Mouse (Mus musculus): ENCODE measurements at regions not wholly inside any gene's neighbourhood (a gene's known extent, or its start where the extent isn't known, plus 50 kb on each side); places are given as distances from the start of the nearest gene placed in this dataset.
A peak's percentile ranks its signal among the peaks of the same experiment; 100 is the strongest.

GRCm38 (mm10) chr2:134730547-134730946, 55.3 kb upstream of the Plcb1 start:
- DNase-seq: no peak

- peak; percentile 29 for DNase-seq
Observed at GRCm38 (mm10) chr2:134726713-134727112, 59.2 kb upstream of the Plcb1 start.

- DNase-seq: peak; percentile 17
Observed at GRCm38 (mm10) chr2:134724071-134724470, 61.8 kb upstream of the Plcb1 start.

- no peak for DNase-seq
Observed at GRCm38 (mm10) chr2:134717815-134718362, 68.0 kb upstream of the Plcb1 start.

DNA sequence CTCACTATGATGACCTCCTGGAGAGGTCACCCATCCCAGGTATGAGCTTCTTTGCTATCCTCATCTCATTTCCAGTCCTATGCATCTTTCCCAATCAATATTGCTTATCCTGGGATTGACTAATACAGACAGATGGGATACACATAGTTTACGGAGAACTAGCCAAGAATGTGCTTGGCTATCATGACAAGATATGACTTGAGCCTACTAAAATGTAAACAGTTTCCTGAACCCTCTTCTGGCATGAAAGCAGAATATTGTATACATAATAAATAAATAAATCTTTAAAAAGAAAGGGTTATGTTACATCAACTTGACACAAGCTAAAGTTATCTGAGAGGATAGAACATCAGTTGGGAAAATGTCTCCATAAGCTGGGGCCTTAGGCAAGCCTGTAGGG, 69.3 kb upstream of the Plcb1 start:
- no peak for DNase-seq

GRCm38 (mm10) chr2:134714001-134714400, 70.1 kb upstream of the Tmx4 start:
- no peak for DNase-seq

DNA sequence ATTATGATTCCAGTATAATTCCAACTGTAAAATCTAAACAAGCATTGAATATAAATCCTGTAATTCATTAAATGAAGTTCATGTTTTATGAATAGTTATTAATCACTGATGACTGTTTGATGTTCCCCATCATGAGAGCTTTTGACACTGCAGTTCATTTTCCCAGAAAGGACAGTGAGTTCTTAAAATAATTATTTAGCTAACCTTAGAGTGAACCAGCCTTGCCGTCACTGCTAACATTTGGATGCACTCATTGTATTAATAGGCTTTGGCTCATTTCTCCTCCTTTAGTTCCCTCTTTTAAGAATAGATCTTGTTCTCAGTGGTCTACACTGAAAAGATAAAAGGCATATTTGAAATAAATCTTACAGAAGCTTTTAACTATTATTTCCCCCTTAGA, 64.8 kb upstream of the Tmx4 start:
- no peak for DNase-seq

GRCm38 (mm10) chr2:134703067-134703466, 59.1 kb upstream of the Tmx4 start:
- no peak for DNase-seq

DNA sequence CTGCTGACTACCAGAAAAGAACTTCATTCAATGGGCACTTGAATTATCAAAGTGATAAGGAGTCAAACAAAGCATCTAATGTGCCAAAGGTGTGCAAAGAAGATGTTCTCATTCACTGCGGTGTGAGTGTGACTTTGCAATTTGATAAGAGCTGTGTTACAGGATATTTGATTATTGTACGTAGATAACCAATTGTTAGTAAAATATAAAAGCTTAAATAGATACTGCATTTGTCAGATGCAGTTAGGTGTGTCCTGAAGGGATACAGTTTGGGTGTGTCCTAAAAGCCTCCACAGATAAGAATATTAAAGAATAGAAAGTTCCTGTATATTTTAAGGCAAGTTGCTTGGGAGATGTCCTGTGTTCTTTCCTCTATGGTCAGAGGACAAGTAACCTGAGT, 53.5 kb upstream of the Tmx4 start:
- no peak for DNase-seq

GRCm38 (mm10) chr2:134696394-134696793, 52.4 kb upstream of the Tmx4 start:
- DNase-seq: no peak
